Mouse (Mus musculus) myocyte (in vitro differentiated cells): ENCODE measurements at regions not wholly inside any gene's neighbourhood (a gene's known extent, or its start where the extent isn't known, plus 50 kb on each side); places are given as distances from the start of the nearest gene placed in this dataset.

Experiments
- CEBPB ChIP-seq: IDR thresholded peaks from 2 replicates; pipeline ENCODE4 v1.6.1; 2011; ENCODE audit warnings: mild to moderate bottlenecking, moderate library complexity; ENCODE audit not compliant: poor library complexity, insufficient read depth, severe bottlenecking
- POLR2A ChIP-seq: IDR thresholded peaks from one replicate; pipeline ENCODE4 v1.6.1; 2011; ENCODE audit warnings: low read depth, mild to moderate bottlenecking, control low read depth, moderate library complexity; ENCODE audit not compliant: insufficient read length
- POLR2AphosphoS2 ChIP-seq: IDR thresholded peaks from one replicate; pipeline ENCODE4 v1.6.1; 2011; ENCODE audit warnings: low read depth, control low read depth; ENCODE audit not compliant: insufficient read length
- USF1 ChIP-seq: IDR thresholded peaks from one replicate; pipeline ENCODE4 v1.6.1; 2011; ENCODE audit warnings: low read depth, mild to moderate bottlenecking, control low read depth, moderate library complexity

DNA sequence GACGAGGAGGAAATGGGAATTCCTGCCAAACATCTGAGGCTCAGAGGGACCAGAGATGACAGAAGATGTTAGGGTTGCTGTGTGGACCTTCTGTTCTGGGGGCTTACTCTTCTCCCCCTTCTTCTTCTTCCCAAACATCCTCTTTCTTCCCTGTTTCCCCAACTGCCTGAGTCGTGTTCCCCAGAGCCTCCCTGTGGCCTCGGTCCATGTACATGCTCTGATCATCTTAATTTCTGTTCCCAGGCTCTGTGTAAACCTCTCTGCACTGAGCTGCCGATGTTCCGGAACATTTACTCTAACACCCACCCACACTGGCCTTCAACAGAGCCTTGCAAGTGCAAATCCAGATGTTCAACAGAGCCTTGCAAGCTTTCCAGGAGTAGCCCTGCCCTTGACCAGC is 90.1 kb upstream of the Adra1d start:
- no peak for TF ChIP-seq CEBPB
- TF ChIP-seq POLR2A, result no peak
- no peak for TF ChIP-seq POLR2AphosphoS2
- no peak for TF ChIP-seq USF1
